Mouse (Mus musculus) neutrophil, adult 5-6 weeks (primary cell): ENCODE measurements around the gene Galntl5. TPM values are rescaled to one million over a fixed set of nuclear protein-coding genes. Genes with fewer than 3 reads are reported as not detected.
"Not testable (repeated sequence)": the region's sequence is repeated elsewhere in the genome, so short reads cannot be mapped to it uniquely, and the experiment has no call there.

Experiments
- ATAC-seq: fragments of 151-379, 151-347 bp; 2 replicates; pipeline ENCODE4 v1.8.0; 2017; ENCODE audit warnings: mild to moderate bottlenecking, moderate TSS enrichment; ENCODE audit not compliant: insufficient number of reproducible peaks, poor library complexity, low FRiP score, severe bottlenecking; ENCODE audit errors: extremely low read depth
- total RNA-seq: library from RNA; stranded (forward); fragments of 200-1000 nt; gene quantifications from 2 replicates; pipeline ENCODE4 v1.2.3, GENCODE M21; 2017

Galntl5 gene
- total RNA-seq, result 0.25 TPM in 1 of 2 replicates, not detected in the other

DNA sequence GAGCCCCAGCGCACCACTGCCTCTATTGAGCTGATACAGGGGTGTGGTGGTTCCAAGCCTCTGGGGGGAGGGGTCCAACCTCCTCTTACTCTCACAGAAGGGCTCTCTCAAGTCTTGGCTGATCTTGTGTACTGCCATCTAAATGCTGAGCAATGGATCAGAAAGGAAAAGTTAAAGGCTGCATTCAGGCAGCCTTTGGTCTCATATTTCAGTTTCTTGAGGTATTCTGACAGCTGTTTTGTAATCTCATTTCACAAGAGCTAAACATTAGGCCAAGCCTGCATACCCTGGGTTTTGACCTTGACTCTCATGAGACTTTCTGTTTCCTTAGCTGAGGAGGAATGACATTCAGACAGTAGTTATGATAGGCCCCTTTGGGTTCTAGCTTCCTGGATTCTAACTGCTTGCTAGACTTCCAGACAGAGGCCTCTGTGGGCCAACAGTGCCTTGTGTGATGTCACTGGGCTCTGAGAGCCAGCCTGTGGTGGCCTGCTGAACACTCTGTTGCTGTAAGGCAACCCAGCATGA lies at the start of gene Galntl5:
Gene Galntl5 (plus strand): TSS at position 457 of the 528 bp plus-strand sequence.
- ATAC-seq, result no peak

DNA sequence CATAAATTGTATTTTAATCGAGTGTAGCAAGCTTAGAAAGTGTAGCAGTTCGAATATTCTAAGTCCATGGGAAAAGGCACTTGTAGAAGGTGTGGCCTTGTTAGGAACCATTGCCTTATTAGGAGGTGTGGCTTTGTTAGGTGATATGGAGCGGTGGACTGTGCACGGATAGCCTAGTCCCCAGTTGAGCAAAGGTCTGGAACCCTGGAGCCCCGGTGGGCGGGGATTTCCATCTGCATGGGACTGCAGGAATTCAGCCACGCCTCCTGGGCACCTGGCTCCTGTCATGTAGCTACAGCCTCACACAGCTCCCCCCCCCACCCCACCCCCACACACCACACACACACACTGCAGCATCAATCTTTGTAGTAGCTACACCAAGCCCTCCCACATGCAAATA lies 34.6 kb upstream of the Galntl5 start:
- no peak for ATAC-seq

DNA sequence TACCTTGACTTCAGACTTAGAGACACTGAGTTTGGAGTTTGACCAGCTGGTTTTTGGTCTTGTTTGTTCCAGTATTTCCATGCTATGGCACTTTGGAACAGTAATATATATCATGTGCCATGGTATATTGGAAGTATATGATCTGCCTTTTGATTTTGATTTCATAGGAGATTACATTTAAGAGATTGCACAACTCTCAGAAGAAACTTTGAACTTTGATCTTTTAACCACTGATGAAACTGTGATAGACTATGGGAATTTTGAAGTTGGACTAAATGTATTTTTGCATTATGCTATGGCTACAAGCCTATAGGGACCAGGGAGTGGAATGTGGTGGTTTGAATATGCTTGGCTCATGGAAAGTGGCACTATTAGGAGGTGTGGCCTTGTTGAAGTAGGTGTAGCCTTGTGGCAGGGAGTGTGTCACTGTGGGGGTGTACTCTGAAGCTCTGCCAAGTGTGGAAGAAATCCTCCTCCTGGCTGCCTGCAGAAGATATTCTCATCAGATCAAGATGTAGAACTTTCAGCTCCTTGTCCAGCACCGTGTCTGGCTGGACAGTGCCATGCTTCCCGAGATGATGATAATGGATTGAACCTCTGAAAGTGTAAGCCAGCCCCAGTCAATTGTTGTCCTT lies 31.8 kb upstream of the Galntl5 start:
- ATAC-seq, result no peak

DNA sequence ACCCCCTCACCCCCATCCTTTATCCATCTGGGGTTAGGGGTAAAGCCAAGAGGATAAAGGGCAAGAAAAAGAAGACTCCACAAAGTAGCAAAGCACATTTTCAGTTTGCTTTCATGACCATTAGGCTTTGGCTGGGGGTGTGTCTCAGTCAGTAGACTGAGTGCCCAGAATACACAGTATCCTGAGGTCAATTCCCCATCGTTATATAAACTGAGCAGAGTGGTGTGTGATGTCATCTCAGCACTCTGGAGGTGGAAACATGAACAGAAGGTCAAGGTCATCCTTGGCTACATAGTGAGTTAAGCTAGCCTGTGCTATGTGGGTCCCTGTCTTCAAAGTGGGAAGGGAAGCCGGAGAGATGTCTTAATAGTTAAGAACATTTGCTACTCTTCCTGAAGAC lies 27.8 kb upstream of the Galntl5 start:
- no peak for ATAC-seq

DNA sequence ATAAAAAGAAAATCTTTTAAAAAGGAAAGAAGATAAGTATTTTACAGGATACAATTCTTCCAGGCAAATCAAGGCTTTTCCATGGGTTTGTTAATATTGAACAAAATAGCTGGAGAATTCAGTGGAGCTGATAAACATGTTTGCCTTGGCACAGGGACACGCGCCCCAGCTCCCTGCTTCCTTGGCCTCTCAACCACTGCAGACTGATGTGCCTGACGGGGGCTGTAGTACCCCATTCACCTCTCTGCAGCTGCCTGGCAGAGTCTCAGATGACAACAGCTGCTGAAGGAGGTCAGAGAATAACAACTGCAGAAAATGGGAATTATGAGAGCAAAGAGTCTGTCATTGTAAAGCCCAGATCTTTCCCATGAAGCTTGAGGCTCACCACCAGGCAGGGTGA lies 27.3 kb upstream of the Galntl5 start:
- ATAC-seq, result no peak

DNA sequence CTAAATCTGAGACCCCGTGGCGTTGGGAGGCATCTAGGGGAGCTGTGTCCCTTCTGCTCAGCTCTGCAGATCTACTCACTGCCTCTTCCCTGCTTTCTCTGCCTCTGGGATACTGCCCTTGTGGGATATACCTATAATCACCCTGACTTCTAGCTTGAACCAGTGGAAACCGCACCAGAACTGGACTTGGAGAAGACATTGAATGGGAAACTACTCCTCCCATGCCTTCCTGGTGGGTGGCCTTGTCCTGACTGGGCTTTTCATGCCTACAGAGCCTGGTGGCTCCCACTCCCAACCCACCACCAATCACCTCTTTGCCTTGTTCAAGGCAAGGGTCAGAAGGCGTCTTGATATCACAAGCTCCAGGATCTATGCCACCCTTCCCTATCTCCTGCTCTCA lies 26.4 kb upstream of the Galntl5 start:
- ATAC-seq, result no peak

DNA sequence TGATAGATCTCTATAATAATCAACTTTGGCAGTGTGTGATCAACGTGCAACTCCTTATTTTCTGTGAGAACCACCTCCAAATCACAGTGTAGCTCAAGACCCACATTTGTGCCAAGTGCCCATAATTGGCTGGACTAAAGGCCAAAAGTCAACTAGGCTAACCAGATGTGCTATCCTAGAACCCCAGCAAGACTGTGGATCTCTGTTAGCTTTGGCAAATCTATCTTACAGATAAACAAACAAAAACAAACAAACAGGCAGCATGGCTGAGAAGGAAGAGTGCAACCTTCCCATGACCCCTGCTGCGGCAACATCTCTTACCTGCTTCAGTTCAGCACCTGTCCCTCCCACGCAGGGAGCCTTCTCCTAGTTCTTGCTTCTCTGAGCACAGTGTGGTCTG lies 25.9 kb upstream of the Galntl5 start:
- no peak for ATAC-seq

DNA sequence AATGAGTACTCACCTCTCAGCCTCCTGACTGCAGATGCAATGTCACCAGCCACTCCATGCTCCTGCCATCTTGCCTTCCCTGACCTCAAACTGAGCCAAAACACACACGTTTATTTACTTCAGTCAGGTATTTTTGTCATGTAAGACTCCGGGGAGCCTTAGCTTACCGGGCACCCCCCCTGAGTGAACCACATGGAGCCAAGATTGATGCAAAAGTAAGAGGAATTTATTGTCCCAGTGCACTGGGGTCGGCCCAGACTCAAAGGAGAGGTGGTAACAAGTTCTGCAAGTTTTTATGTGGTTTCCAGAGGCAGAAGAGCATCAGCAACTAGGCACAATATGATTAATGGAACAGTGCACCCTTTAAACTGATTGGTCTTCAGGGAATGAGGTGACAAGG lies 24.1 kb upstream of the Galntl5 start:
- no peak for ATAC-seq

DNA sequence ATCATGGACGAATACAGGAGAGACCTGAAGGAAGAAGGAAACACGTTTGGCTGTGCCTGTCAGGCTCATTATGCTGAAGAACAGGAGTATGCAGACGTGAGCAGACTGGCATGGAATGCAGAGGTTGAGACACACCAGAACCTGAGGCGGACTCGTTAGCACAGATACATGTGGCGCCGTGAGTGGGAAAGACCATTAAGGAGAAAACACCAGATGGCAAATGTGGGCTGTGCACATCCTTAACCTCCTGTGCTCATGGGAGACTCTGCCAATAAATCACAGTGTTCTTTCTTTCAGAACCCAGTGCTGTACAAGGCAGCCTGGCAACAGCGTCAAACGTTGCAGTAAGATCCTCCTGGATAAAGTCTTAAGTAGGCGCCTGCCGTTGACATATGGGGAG lies 20.7 kb upstream of the Galntl5 start:
- no peak for ATAC-seq

DNA sequence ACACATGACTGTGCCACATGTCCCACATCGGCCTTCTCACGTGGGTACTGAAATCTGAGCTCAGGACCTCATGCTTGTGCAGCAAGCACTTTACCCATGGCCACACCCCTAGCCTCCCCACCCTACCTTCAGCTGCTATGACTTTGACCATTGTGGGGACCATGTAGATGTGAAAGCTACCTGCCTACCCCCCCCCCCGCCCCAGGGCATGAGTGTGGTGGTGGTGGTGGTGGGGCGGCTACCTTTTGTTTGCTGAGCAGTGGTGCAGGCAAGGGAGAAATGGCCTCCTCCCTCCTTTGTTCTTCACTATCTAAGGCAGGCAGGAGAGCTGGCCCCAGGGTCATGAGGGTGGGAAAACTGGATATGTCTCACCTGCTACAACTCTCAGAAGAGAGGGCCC lies 18.3 kb upstream of the Galntl5 start:
- no peak for ATAC-seq

DNA sequence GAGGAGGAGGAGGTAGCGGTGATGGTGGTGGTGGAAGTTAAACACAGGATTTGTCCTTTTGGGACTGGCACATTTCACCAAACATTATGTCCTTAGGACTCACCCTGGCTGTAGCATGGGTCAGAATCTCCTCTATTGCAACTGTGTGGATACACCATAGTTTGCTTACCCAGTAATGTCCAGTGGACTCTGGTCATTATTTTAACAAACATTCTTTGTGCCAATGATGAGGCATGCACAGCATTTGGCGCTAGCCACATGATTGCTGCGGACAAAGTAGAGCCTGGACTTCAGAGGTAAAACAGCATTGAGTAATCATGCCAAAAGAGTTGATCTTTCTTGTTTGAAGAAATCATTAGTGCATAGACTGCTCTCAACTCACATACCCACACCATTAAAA lies 17.3 kb upstream of the Galntl5 start:
- ATAC-seq, result no peak

DNA sequence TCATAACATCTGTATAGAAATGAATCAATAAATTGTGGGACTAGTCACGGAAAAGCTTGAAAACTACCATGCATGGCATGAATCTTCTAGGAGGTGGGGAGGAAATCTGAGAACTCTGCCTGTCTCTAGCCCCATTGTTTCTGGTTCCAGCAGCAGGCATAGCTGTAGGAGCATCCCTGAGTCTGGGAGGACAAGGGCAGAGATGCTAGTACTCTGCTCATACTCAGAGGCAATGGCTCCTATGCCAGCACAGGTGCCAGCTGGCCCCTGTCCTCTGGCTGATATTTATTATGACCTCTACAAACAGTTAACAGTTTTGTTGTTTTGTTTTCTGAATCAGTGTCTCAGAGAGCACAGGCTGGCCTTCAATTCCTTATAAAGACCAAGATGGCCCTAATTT lies 16.9 kb upstream of the Galntl5 start:
- no peak for ATAC-seq

DNA sequence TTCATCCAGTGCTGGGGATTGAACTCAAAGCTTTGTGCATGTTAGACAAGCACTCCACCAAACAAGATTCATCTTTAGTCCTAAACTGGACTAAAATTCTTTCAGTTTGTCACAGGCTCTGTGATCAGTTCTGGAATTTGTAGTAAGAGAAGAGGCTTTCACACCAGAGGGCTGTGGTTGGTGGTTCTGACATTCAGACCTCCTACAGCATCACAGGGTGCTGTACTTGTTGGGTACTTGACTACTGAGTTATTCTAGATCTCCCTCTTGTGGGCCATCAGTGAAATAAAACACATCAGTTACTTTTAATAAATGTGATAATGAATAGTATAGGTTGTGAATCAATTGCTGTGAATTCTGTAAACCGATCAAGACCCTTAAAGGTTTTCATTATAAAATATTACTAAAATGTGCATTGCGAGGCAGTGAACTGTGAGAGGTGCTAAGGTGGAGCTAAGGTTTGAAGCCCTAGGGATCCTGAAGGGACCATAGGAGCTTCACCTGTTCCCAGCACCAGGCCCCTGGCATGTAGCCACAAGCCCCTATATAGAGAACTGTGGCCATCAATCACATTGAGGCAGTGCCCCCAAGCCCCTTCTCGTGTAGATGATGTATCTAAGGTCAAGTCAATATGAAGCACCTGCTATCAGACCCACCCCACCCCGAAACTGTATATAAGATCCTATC lies 16.0 kb upstream of the Galntl5 start:
- no peak for ATAC-seq

DNA sequence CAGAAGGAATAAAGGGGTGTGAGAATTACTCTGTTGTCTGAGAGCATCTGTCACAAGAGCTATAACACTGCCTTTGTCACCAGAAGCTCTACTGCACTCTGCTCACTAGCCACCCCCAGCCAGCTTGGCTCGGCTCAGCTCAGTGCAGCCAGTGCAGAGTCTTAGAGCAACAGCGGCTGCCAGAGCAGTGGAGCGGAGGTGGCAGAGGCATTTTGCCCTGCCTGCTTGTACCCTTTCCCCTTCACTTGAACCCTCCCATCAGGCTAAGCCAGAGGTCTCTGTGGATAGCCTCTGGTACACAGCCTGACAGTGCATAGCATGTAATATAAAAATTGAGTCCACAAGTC lies 15.5 kb upstream of the Galntl5 start:
- no peak for ATAC-seq

DNA sequence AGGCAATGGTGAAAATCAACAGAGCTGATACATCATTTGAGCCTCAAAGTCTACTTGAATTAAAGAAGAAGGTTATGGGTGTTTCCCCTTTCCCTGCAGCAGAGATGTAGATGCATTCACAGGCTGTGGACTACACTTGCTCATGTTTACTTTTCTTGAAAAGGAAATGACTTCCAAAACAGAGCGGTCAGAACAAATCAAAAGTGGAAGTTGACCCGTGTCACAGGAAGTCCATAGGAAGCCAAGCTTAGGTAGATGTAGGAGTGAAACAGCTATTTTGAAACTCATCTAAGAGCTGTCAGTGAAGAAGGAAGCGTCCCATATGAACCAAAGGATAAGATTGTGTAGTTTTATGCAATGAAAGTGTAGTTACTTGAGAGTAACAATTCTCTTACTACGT lies 14.6 kb upstream of the Galntl5 start:
- peak; percentile 42 for ATAC-seq

DNA sequence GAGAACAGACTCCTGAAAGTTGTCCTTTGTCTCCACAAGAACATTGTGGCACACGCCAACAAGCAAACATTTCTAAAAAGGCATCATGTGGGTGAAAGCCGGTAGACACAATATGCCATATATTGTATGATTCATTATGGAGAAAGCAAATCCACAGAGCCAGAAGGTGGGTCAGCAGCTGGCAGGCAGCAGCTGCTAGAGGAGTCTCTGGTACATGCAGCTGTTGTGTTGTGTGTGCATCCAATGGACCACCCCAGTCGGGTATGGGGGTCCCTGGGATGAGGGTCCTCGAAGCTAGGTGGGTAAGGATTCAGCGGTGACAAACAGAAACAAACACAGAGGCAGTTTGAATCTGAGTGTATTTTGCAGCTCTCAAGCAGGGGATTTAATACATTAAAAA lies 3.3 kb upstream of the Galntl5 start:
- not testable (repeated sequence) for ATAC-seq

DNA sequence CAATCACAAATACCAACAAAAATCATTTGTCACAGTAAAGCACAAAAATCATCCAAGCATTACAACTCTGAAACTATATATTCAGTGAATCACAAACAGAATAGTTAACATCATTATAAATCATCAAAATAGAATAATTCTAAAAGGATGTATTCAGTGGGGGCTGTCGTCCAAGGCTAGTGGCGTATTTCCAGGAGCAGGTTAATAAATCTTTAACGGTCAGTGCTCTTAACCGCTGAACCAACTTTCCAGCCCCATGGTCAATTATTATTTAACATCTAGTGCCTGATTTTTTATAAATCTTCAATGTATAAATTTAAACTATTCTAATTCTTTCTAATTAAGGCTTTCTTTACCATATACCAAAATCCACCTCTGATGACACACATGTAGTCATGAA lies 2.7 kb upstream of the Galntl5 start:
- ATAC-seq, result not testable (repeated sequence)

DNA sequence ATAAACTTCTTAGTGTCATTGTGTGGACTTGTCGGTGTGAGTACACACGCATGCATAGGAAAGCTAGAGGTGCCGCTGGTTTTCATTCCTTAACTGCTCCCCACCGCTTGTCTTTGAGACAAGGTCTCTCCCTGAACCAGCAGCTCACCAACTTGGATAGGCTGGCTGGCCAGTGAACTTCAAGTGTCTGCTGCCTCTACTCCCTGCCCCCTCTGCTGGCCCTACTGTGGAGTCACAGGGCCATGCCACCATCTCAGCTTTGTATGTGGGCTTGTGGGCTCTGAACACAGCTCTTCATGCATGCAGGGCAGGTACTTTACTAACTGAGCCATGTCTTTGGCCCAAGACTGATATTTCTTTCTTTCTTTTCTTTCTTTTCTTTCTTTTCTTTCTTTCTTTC lies 2.0 kb upstream of the Galntl5 start:
- ATAC-seq, result peak; percentile 55; the same call in 1 of the 2 replicates

DNA sequence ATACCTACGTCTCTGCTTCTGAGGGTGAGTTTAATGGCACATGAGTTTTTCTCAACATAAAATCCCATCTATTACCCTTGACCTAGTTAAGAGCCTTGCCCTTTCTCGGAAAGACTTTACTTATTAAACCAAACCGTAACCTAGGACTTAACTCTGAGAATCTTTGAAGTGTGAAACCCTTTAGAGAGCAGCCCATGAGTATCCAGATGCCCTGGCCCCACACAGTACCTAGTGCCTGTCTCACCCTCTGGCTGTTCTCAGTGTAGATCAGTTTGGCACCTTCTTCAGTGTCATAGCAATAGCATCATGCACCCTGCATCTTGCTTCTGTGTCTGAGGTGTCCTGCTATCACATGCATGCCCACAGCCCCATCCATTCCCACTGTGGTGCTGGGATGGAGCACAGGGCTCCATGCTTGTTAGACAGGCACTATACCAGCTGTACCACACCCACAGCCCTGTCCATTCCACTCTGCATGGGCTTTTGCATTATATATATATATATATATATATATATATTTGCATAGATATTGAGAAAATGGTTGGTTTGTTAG lies 1.2 kb upstream of the Galntl5 start:
- no peak for ATAC-seq

DNA sequence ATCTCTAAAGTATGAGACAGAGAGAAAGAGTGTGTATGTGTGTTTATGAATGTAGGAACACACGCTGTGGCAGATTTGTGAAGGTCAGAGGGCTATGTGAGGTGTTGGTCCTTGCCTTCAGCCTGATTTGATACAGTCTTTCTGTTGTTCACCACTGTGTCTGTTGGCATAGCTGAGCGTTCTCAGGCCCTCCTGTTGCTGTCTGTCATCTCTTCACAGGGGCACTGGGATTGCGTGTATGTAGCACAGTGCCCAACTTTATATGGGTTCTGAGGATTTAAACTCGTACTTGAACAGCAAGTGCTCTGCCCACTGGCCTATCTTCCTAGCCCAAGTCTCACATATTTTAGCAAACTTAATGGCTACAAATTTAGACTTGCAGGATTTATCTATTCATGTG lies 2.3 kb downstream of the Galntl5 start:
- ATAC-seq, result no peak
